Mouse (Mus musculus): ENCODE measurements around the gene Shmt2.

Shmt2 gene

GRCm38 (mm10) chr10:127522088-127522581, at the start of gene Shmt2:
Gene Shmt2 (minus strand): TSS chr10:127522444.
- DNase-seq (ENCODE audit: low read depth in 2 of 2, low spot score in 2 of 2): peak; percentile 79 to 83

GRCm38 (mm10) chr10:127570937-127571641, 48.8 kb upstream of the Shmt2 start:
- DNase-seq (ENCODE audit: low read depth in 2 of 2, low spot score in 2 of 2): no peak

- no peak for DNase-seq (ENCODE audit: low read depth in 2 of 2, low spot score in 2 of 2)
Observed at GRCm38 (mm10) chr10:127570384-127570783, 48.1 kb upstream of the Shmt2 start.

- peak; percentile 61 to 71 for DNase-seq (ENCODE audit: low read depth in 2 of 2, low spot score in 2 of 2)
Observed at GRCm38 (mm10) chr10:127569450-127569849, 47.2 kb upstream of the Shmt2 start.

GRCm38 (mm10) chr10:127566553-127567326, 44.5 kb upstream of the Shmt2 start:
- no peak for DNase-seq (ENCODE audit: low read depth in 2 of 2, low spot score in 2 of 2)

GRCm38 (mm10) chr10:127564301-127564700, 42.1 kb upstream of the Shmt2 start:
- no peak for DNase-seq (ENCODE audit: low read depth in 2 of 2, low spot score in 2 of 2)

GRCm38 (mm10) chr10:127563840-127564239, 41.6 kb upstream of the Shmt2 start:
- DNase-seq (ENCODE audit: low read depth in 2 of 2, low spot score in 2 of 2): no peak

- no peak for DNase-seq (ENCODE audit: low read depth in 2 of 2, low spot score in 2 of 2)
Observed at GRCm38 (mm10) chr10:127561145-127561544, 38.9 kb upstream of the Shmt2 start.

GRCm38 (mm10) chr10:127557397-127557796, 35.2 kb upstream of the Shmt2 start:
- no peak for DNase-seq (ENCODE audit: low read depth in 2 of 2, low spot score in 2 of 2)

- DNase-seq (ENCODE audit: low read depth in 2 of 2, low spot score in 2 of 2): no peak
Observed at GRCm38 (mm10) chr10:127555703-127556102, 33.5 kb upstream of the Shmt2 start.

- no peak for DNase-seq (ENCODE audit: low read depth in 2 of 2, low spot score in 2 of 2)
Observed at GRCm38 (mm10) chr10:127549892-127550291, 27.6 kb upstream of the Shmt2 start.

GRCm38 (mm10) chr10:127548236-127548635, 26.0 kb upstream of the Shmt2 start:
- no peak for DNase-seq (ENCODE audit: low read depth in 2 of 2, low spot score in 2 of 2)

GRCm38 (mm10) chr10:127546505-127546904, 24.3 kb upstream of the Shmt2 start:
- no peak for DNase-seq (ENCODE audit: low read depth in 2 of 2, low spot score in 2 of 2)

GRCm38 (mm10) chr10:127544375-127544774, 22.1 kb upstream of the Shmt2 start:
- no peak for DNase-seq (ENCODE audit: low read depth in 2 of 2, low spot score in 2 of 2)

GRCm38 (mm10) chr10:127543916-127544315, 21.7 kb upstream of the Shmt2 start:
- no peak for DNase-seq (ENCODE audit: low read depth in 2 of 2, low spot score in 2 of 2)

GRCm38 (mm10) chr10:127542720-127543119, 20.5 kb upstream of the Shmt2 start:
- no peak for DNase-seq (ENCODE audit: low read depth in 2 of 2, low spot score in 2 of 2)

- DNase-seq (ENCODE audit: low read depth in 2 of 2, low spot score in 2 of 2): no peak
Observed at GRCm38 (mm10) chr10:127542084-127542483, 19.8 kb upstream of the Shmt2 start.

- no peak for DNase-seq (ENCODE audit: low read depth in 2 of 2, low spot score in 2 of 2)
Observed at GRCm38 (mm10) chr10:127541510-127541909, 19.3 kb upstream of the Shmt2 start.

GRCm38 (mm10) chr10:127537854-127538583, 15.8 kb upstream of the Shmt2 start:
- DNase-seq (ENCODE audit: low read depth in 2 of 2, low spot score in 2 of 2): peak; percentile 57 to 64

- DNase-seq (ENCODE audit: low read depth in 2 of 2, low spot score in 2 of 2): peak in 1 of 2 experiments; percentile 45
Observed at GRCm38 (mm10) chr10:127536586-127537314, 14.5 kb upstream of the Shmt2 start.

- no peak for DNase-seq (ENCODE audit: low read depth in 2 of 2, low spot score in 2 of 2)
Observed at GRCm38 (mm10) chr10:127534929-127535384, 12.7 kb upstream of the Shmt2 start.
